Mouse (Mus musculus) heart, postnatal 0 days (tissue): ENCODE measurements around the gene Rnf126. TPM values are rescaled to one million over a fixed set of nuclear protein-coding genes. Genes with fewer than 3 reads are reported as not detected.
A peak's percentile ranks its signal among the peaks of the same experiment; 100 is the strongest.

Experiments
- ATAC-seq: fragments of 200-750 bp; cut with Nextera tagmentation; 2 replicates; pipeline ENCODE4 v1.8.0; 2017; ENCODE audit warnings: low read depth, moderate number of reproducible peaks, moderate library complexity; ENCODE audit not compliant: insufficient read depth
- DNase-seq: peaks from one replicate; pipeline ENCODE4 v3.0.0-alpha.2; 2016; ENCODE audit warnings: low spot score
- H3K27ac ChIP-seq: fragments of 300-500 bp; sonication (generic); 2 replicates; pipeline ENCODE4 v1.5.1; 2014; ENCODE audit warnings: low read depth, mild to moderate bottlenecking
- H3K27me3 ChIP-seq: fragments of 300-500 bp; sonication (generic); 2 replicates; pipeline ENCODE4 v1.6.1; 2014; ENCODE audit warnings: low read length, mixed read lengths; ENCODE audit not compliant: control insufficient read depth, insufficient read depth
- H3K36me3 ChIP-seq: fragments of 300-500 bp; sonication (generic); replicated peaks from 2 replicates; pipeline ENCODE4 v1.6.1; 2014; ENCODE audit warnings: low read length, mixed read lengths; ENCODE audit not compliant: control insufficient read depth, insufficient read depth
- H3K4me1 ChIP-seq: fragments of 300-500 bp; sonication (generic); 2 replicates; pipeline ENCODE4 v1.6.1; 2014; ENCODE audit warnings: antibody characterized with exemption; ENCODE audit not compliant: control insufficient read depth, insufficient read depth
- H3K4me2 ChIP-seq: fragments of 300-500 bp; sonication (generic); 2 replicates; pipeline ENCODE4 v1.6.1; 2014; ENCODE audit warnings: low read depth, mild to moderate bottlenecking, low read length, moderate library complexity
- H3K4me3 ChIP-seq: fragments of 300-500 bp; sonication (generic); 2 replicates; pipeline ENCODE4 v1.5.1; 2014; ENCODE audit warnings: low read depth, low read length
- H3K9ac ChIP-seq: fragments of 300-500 bp; sonication (generic); replicated peaks from 2 replicates; pipeline ENCODE4 v1.6.1; 2014; ENCODE audit warnings: low read depth, low read length, mixed read lengths
- H3K9me3 ChIP-seq: fragments of 300-500 bp; sonication (generic); replicated peaks from 2 replicates; pipeline ENCODE4 v1.6.1; 2016; ENCODE audit warnings: low read length; ENCODE audit not compliant: control insufficient read depth
- CTCF ChIP-seq: IDR thresholded peaks from 2 replicates; pipeline ENCODE4 v1.5.1; 2016; ENCODE audit warnings: antibody characterized with exemption, control low read depth, low read depth
- EP300 ChIP-seq: IDR thresholded peaks from 2 replicates; pipeline ENCODE4 v1.6.1; 2016; ENCODE audit warnings: antibody characterized with exemption, low read depth
- WGBS: fragments of 180-500 bp; shearing (Covaris S2); extraction: QIAGEN DNeasy Blood & Tissue Kit; methylation state at CpG from one replicate; pipeline ENCODE4 v1.1.7; 2014; 5-methylcytosine and 5-hydroxymethylcytosine counted together
- polyA plus RNA-seq: library from polyadenylated mRNA; unstranded; fragments of >200 nt; fragmentation: Nextera tagmentation; extraction: Ambion mirVana; gene quantifications from 2 replicates; pipeline ENCODE4 v1.2.1, GENCODE M21; 2015
- total RNA-seq: library from RNA; depleted of rRNA; stranded (reverse); fragments of >200 nt; gene quantifications from 2 replicates; pipeline ENCODE4 v1.2.3, GENCODE M21; 2014; ENCODE audit warnings: low replicate concordance; rRNA removed

Rnf126 gene
- total and polyA plus RNA-seq, 2 experiments from 2014 or later: 37.6 to 38.6 TPM

DNA sequence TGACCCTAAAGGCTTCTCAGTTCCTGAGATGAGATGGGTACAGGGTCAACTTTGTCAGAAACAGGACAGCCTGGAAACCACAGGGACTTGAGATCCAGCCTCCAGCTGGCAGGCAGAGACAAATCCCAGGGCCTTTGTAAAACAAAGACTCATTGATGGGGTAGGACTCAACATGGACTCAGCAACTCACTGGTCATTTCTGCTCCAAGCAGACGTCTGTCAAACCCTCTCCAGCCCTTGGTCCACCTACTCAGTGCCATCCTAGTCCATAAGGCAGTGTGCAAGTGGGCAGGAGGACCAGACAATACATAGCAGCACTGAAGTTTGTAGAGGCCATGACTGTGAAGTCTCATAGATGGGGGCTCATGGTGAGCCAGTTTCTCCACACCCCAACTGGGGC, 53.6 kb downstream of the Rnf126 start:
- peaks cover 36% of the 10 kb centered on the region for H3K27me3 ChIP-seq
- ATAC-seq (no peak), DNase-seq (no peak)
- TF ChIP-seq EP300 (no peak), CTCF (no peak)
- peaks cover 27% of the 10 kb centered on the region for H3K36me3 ChIP-seq
- H3K9ac ChIP-seq: no peak overlapping the region
- H3K4me1 ChIP-seq: peaks cover 20% of the 10 kb centered on the region
- H3K4me3 ChIP-seq: no peak overlapping the region
- H3K4me2 ChIP-seq: no peak overlapping the region
- no peaks in the 10 kb centered on the region for H3K9me3 ChIP-seq
- 11% methylated on average over 1 of the region's 1 CpGs for WGBS
- no peak overlapping the region for H3K27ac ChIP-seq

DNA sequence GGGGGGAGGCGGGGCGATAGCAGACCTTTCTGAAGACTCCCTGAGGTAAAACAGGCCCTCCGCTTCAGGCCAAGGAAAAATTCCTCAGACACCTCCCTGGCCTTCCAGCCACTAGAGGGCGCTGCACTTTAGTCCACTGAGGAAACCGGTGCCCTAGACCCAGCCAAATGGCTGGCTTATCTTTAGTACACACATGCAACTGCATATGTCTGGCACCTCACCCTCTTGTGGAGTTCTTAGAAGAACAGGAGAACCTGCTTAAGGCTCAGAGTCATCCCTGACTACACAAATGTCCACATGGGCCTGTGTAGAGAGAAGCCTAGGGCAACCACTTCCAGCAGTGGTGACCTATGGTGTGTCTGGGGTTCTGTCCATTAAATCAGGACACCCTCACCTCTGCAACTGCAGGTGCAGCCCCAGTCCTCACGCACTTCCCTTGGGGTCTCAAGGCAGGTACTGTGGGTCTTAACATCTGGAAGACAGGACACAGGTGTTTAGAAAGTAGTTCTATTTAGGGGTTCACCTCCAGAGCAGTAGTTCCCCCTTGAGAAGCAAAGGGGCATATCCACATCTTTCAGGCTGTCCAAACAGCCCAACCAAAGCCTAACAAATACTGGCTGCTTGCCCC, 54.1 kb downstream of the Rnf126 start:
- H3K36me3 ChIP-seq: peaks cover 30% of the 10 kb centered on the region
- H3K4me3 ChIP-seq: no peak overlapping the region
- TF ChIP-seq EP300: no peak
- peak; percentile 76 for TF ChIP-seq CTCF
- H3K9me3 ChIP-seq: no peaks in the 10 kb centered on the region
- 12% methylated on average over 5 of the region's 6 CpGs for WGBS
- ATAC-seq (peak; percentile 50), DNase-seq (peak; percentile 85)
- H3K4me2 ChIP-seq: no peak overlapping the region
- H3K9ac ChIP-seq: no peak overlapping the region
- H3K27me3 ChIP-seq: peaks cover 31% of the 10 kb centered on the region
- no peak overlapping the region for H3K27ac ChIP-seq
- H3K4me1 ChIP-seq: peaks cover 19% of the 10 kb centered on the region

DNA sequence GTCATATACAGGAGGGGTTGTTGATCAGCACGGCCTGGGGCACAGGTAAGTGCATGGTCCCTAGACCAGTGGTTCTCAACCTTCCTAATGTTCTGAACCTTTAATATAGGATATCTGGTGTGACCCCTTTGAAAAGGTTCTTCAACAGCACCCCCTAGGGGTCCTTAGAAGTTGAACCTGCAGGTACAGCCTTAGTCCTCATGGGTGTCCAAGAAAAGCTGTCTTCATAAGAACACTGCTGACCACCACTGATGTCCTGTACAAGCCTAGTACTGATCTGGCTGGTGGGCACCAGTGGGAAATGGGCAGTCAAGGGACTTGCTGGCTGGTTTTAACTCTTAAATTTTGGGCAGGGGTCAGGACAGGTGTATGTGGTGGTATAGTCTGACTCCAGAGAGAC, 54.7 kb downstream of the Rnf126 start:
- Histone ChIP-seq H3K36me3 (peaks cover 30% of the 10 kb centered on the region), H3K4me3 (no peak overlapping the region), H3K9me3 (no peaks in the 10 kb centered on the region), H3K9ac (no peak overlapping the region), H3K27me3 (peaks cover 25% of the 10 kb centered on the region), H3K27ac (no peak overlapping the region), H3K4me2 (no peak overlapping the region), H3K4me1 (peaks cover 17% of the 10 kb centered on the region)
- 65% methylated on average over 1 of the region's 1 CpGs for WGBS
- no peak for TF ChIP-seq EP300
- peak; percentile 20; the same call in 1 of the 2 replicates for TF ChIP-seq CTCF
- DNase-seq (no peak), ATAC-seq (peak; percentile 6; the same call in 1 of the 2 replicates)

DNA sequence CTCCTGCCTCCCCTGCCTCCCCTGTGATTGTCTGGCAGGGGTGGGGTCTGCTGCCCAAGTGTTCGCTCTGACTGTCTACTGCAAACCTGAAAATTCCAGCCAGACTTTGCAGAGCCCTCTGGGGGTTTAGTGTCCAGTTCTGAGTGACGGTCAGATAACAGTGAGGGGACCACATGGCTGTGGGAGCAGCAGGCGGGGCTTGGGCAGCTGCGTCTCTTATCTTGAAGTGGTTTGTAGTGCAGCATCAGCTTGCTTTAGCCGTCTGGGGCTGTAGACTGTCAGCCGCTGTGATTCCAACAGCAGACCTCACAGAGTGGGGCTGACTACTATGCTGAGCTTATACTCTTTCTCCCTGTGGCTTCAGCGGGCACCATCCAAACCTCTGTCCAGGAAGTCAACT, 57.4 kb downstream of the Rnf126 start:
- peak; percentile 32; the same call in 1 of the 2 replicates for ATAC-seq
- no peak overlapping the region for H3K4me3 ChIP-seq

DNA sequence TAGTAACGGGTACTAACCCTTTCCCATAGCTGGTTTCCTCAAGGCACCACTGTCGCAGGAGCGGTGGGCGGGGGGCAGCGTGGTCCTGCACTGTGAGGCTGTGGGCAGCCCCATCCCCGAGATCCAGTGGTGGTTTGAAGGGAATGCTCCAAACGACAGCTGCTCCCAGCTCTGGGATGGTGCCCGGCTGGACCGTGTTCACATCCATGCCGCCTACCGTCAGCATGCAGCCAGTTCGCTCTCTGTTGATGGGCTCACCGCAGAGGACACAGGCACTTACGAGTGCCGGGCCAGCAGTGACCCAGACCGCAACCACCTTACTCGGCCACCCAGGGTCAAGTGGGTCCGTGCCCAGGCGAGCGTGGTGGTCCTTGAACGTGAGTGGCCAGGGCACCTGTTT, 58.1 kb downstream of the Rnf126 start:
- peak overlapping the region; percentile 4; the same call in 1 of the 2 replicates for H3K27ac ChIP-seq

More for the DNA sequence above, 57.4 kb downstream of the Rnf126 start:
- no peaks in the 10 kb centered on the region for H3K27me3 ChIP-seq
- 0 out of 2 replicates have a peak overlapping the region, but pooled peaks have one; percentile 14 for H3K9ac ChIP-seq
- WGBS: 22% methylated on average over 7 of the region's 7 CpGs
- peaks cover 30% of the 10 kb centered on the region for H3K36me3 ChIP-seq
- no peaks in the 10 kb centered on the region for H3K9me3 ChIP-seq
- peaks cover 32% of the 10 kb centered on the region for H3K4me1 ChIP-seq
- peak; percentile 69 for DNase-seq
- TF ChIP-seq CTCF (no peak), EP300 (no peak)
- H3K27ac ChIP-seq: 0 out of 2 replicates have a peak overlapping the region, but pooled peaks have one; percentile 6
- peak overlapping the region; percentile 12; the same call in 1 of the 2 replicates for H3K4me2 ChIP-seq

More for the DNA sequence above, 58.1 kb downstream of the Rnf126 start:
- no peaks in the 10 kb centered on the region for H3K27me3 ChIP-seq
- 0 out of 2 replicates have a peak overlapping the region, but pooled peaks have one; percentile 12 for H3K4me2 ChIP-seq
- H3K4me3 ChIP-seq: no peak overlapping the region
- no peak for TF ChIP-seq EP300
- no peak for TF ChIP-seq CTCF
- no peak for DNase-seq
- H3K9ac ChIP-seq: no peak overlapping the region
- H3K36me3 ChIP-seq: peaks cover 30% of the 10 kb centered on the region
- 65% methylated on average over 21 of the region's 21 CpGs for WGBS
- ATAC-seq: no peak
- no peaks in the 10 kb centered on the region for H3K9me3 ChIP-seq
- H3K4me1 ChIP-seq: peaks cover 34% of the 10 kb centered on the region

Other genes starting within 250 kb of the Rnf126 start
Only the 30 nearest of the 34 such genes appear.
- 32.7 and 47.8 TPM in 2 replicates for gene Mier2, start 211.8 kb downstream of the Rnf126 start, total RNA-seq
- gene Mier2, start 211.8 kb downstream of the Rnf126 start, polyA plus RNA-seq: 11.8 and 12.0 TPM in 2 replicates
- gene Theg, start 179.6 kb downstream of the Rnf126 start, total RNA-seq: not detected in 2 replicates
- not detected in 2 replicates for gene Theg, start 179.6 kb downstream of the Rnf126 start, polyA plus RNA-seq
- gene C2cd4c, start 152.9 kb downstream of the Rnf126 start, total RNA-seq: not detected in 2 replicates
- gene C2cd4c, start 152.9 kb downstream of the Rnf126 start, polyA plus RNA-seq: not detected in 2 replicates
- gene Shc2, start 129.0 kb downstream of the Rnf126 start, total RNA-seq: 2.7 and 3.1 TPM in 2 replicates
- gene Shc2, start 129.0 kb downstream of the Rnf126 start, polyA plus RNA-seq: 1.1 and 1.2 TPM in 2 replicates
- gene Odf3l2, start 121.2 kb downstream of the Rnf126 start, total RNA-seq: not detected in 2 replicates
- gene Odf3l2, start 121.2 kb downstream of the Rnf126 start, polyA plus RNA-seq: not detected in 2 replicates
- not detected in 2 replicates for gene Madcam1, start 102.4 kb downstream of the Rnf126 start, total RNA-seq
- 1.3 and 1.4 TPM in 2 replicates for gene Madcam1, start 102.4 kb downstream of the Rnf126 start, polyA plus RNA-seq
- 19.7 and 28.3 TPM in 2 replicates for gene Tpgs1, start 97.6 kb downstream of the Rnf126 start, total RNA-seq
- 43.6 and 45.3 TPM in 2 replicates for gene Tpgs1, start 97.6 kb downstream of the Rnf126 start, polyA plus RNA-seq
- gene Cdc34, start 84.8 kb downstream of the Rnf126 start, total RNA-seq: 162 and 183 TPM in 2 replicates
- 115 and 120 TPM in 2 replicates for gene Cdc34, start 84.8 kb downstream of the Rnf126 start, polyA plus RNA-seq
- gene Gzmm, start 77.9 kb downstream of the Rnf126 start, total RNA-seq: 2.4 and 2.5 TPM in 2 replicates
- 2.1 and 2.8 TPM in 2 replicates for gene Gzmm, start 77.9 kb downstream of the Rnf126 start, polyA plus RNA-seq
- 1,449 and 1,606 TPM in 2 replicates for gene Bsg, start 62.5 kb downstream of the Rnf126 start, total RNA-seq
- gene Bsg, start 62.5 kb downstream of the Rnf126 start, polyA plus RNA-seq: 1,256 and 1,260 TPM in 2 replicates
- 3.5 and 5.5 TPM in 2 replicates for gene Hcn2, start 50.3 kb downstream of the Rnf126 start, total RNA-seq
- 0.40 and 0.45 TPM in 2 replicates for gene Hcn2, start 50.3 kb downstream of the Rnf126 start, polyA plus RNA-seq
- 36.9 and 56.2 TPM in 2 replicates for gene Polrmt, start 20.4 kb downstream of the Rnf126 start, total RNA-seq
- gene Polrmt, start 20.4 kb downstream of the Rnf126 start, polyA plus RNA-seq: 25.1 and 26.3 TPM in 2 replicates
- not detected in 2 replicates for gene Fgf22, start 11.9 kb downstream of the Rnf126 start, total RNA-seq
- 0.14 TPM in 1 of 2 replicates, not detected in the other for gene Fgf22, start 11.9 kb downstream of the Rnf126 start, polyA plus RNA-seq
- gene Fstl3, start 10.3 kb upstream of the Rnf126 start, total RNA-seq: 21.4 and 28.0 TPM in 2 replicates
- 13.2 and 13.7 TPM in 2 replicates for gene Fstl3, start 10.3 kb upstream of the Rnf126 start, polyA plus RNA-seq
- 1.3 and 1.4 TPM in 2 replicates for gene Prss57, start 24.0 kb upstream of the Rnf126 start, total RNA-seq
- gene Prss57, start 24.0 kb upstream of the Rnf126 start, polyA plus RNA-seq: not detected in 2 replicates
- gene Palm, start 26.6 kb upstream of the Rnf126 start, total RNA-seq: 31.2 and 52.3 TPM in 2 replicates
- 39.8 and 44.0 TPM in 2 replicates for gene Palm, start 26.6 kb upstream of the Rnf126 start, polyA plus RNA-seq
- not detected in 2 replicates for gene Misp, start 54.0 kb upstream of the Rnf126 start, total RNA-seq
- 0.08 and 0.41 TPM in 2 replicates for gene Misp, start 54.0 kb upstream of the Rnf126 start, polyA plus RNA-seq
- 186 and 196 TPM in 2 replicates for gene Ptbp1, start 87.5 kb upstream of the Rnf126 start, total RNA-seq
- gene Ptbp1, start 87.5 kb upstream of the Rnf126 start, polyA plus RNA-seq: 39.8 and 40.4 TPM in 2 replicates
- gene Prtn3, start 107.5 kb upstream of the Rnf126 start, total RNA-seq: not detected in 2 replicates
- 0.70 and 0.74 TPM in 2 replicates for gene Prtn3, start 107.5 kb upstream of the Rnf126 start, polyA plus RNA-seq
- 3.2 and 5.9 TPM in 2 replicates for gene Plppr3, start 107.7 kb upstream of the Rnf126 start, total RNA-seq
- 2.5 and 3.0 TPM in 2 replicates for gene Plppr3, start 107.7 kb upstream of the Rnf126 start, polyA plus RNA-seq
- not detected in 2 replicates for gene Elane, start 119.3 kb upstream of the Rnf126 start, total RNA-seq
- not detected in 2 replicates for gene Elane, start 119.3 kb upstream of the Rnf126 start, polyA plus RNA-seq
- 0.19 TPM in 1 of 2 replicates, not detected in the other for gene Cfd, start 123.9 kb upstream of the Rnf126 start, total RNA-seq
- gene Cfd, start 123.9 kb upstream of the Rnf126 start, polyA plus RNA-seq: 0.22 TPM in 1 of 2 replicates, not detected in the other
- gene Med16, start 142.0 kb upstream of the Rnf126 start, total RNA-seq: 64.7 and 77.6 TPM in 2 replicates
- gene Med16, start 142.0 kb upstream of the Rnf126 start, polyA plus RNA-seq: 30.9 and 36.2 TPM in 2 replicates
- not detected in 2 replicates for gene Gm26602, start 143.9 kb upstream of the Rnf126 start, total RNA-seq
- gene Gm26602, start 143.9 kb upstream of the Rnf126 start, polyA plus RNA-seq: 4.0 and 6.0 TPM in 2 replicates
- not detected in 2 replicates for gene Kiss1r, start 150.0 kb upstream of the Rnf126 start, total RNA-seq
- gene Kiss1r, start 150.0 kb upstream of the Rnf126 start, polyA plus RNA-seq: 0.45 and 0.57 TPM in 2 replicates
- 40.9 and 58.4 TPM in 2 replicates for gene R3hdm4, start 154.3 kb upstream of the Rnf126 start, total RNA-seq
- gene R3hdm4, start 154.3 kb upstream of the Rnf126 start, polyA plus RNA-seq: 104 and 107 TPM in 2 replicates
- gene Arid3a, start 160.1 kb upstream of the Rnf126 start, total RNA-seq: 5.3 and 5.6 TPM in 2 replicates
- gene Arid3a, start 160.1 kb upstream of the Rnf126 start, polyA plus RNA-seq: 0.65 and 0.77 TPM in 2 replicates
- 29.3 and 51.5 TPM in 2 replicates for gene Wdr18, start 193.2 kb upstream of the Rnf126 start, total RNA-seq
- 54.3 and 58.4 TPM in 2 replicates for gene Wdr18, start 193.2 kb upstream of the Rnf126 start, polyA plus RNA-seq
- not detected in 2 replicates for gene Grin3b, start 203.8 kb upstream of the Rnf126 start, total RNA-seq
- 0.29 and 0.34 TPM in 2 replicates for gene Grin3b, start 203.8 kb upstream of the Rnf126 start, polyA plus RNA-seq
- 162 and 182 TPM in 2 replicates for gene Tmem259, start 217.4 kb upstream of the Rnf126 start, total RNA-seq
- gene Tmem259, start 217.4 kb upstream of the Rnf126 start, polyA plus RNA-seq: 18.0 and 18.1 TPM in 2 replicates